Mouse (Mus musculus) spleen, postnatal 10 days (tissue): ENCODE results near the gene Vps33b.

ENCODE experiments used
- DNase-seq, 2 experiments: peaks; one replicate each; pipeline ENCODE4 v3.0.0; 2021 to 2022; ENCODE audit warnings: low spot score in 2 of 2

The Vps33b gene

GRCm38 (mm10) chr7:80267764-80268163, 1.7 kb upstream of the Vps33b start:
- no peak for DNase-seq

GRCm38 (mm10) chr7:80269751-80270255, 354 bp downstream of the Vps33b start:
- DNase-seq, result peak in 1 of 2 experiments; percentile 48

GRCm38 (mm10) chr7:80273456-80273855, 4.0 kb downstream of the Vps33b start:
- no peak for DNase-seq

GRCm38 (mm10) chr7:80276374-80276773, 6.9 kb downstream of the Vps33b start:
- no peak for DNase-seq

- DNase-seq, result no peak
Measured at GRCm38 (mm10) chr7:80280032-80280431, 10.6 kb downstream of the Vps33b start.

- peak in 1 of 2 experiments; percentile 33 for DNase-seq
Measured at GRCm38 (mm10) chr7:80280998-80281397, 11.5 kb downstream of the Vps33b start.

- no peak for DNase-seq
Measured at GRCm38 (mm10) chr7:80281646-80282045, 12.2 kb downstream of the Vps33b start.

- DNase-seq, result no peak
Measured at GRCm38 (mm10) chr7:80283226-80283918, 13.9 kb downstream of the Vps33b start.

GRCm38 (mm10) chr7:80284391-80284790, 14.9 kb downstream of the Vps33b start:
- DNase-seq, result no peak

- DNase-seq, result no peak
Measured at GRCm38 (mm10) chr7:80285725-80286124, 16.3 kb downstream of the Vps33b start.

- DNase-seq, result no peak
Measured at GRCm38 (mm10) chr7:80287736-80288135, 18.3 kb downstream of the Vps33b start.

- DNase-seq, result peak; percentile 98 to 100
Measured at GRCm38 (mm10) chr7:80294062-80294763, 24.8 kb downstream of the Vps33b start, which contains the start of gene Prc1. TSS of gene Prc1 (plus strand) at chr7:80294450.

- peak; percentile 40 to 48 for DNase-seq
Measured at GRCm38 (mm10) chr7:80294764-80295648, 25.6 kb downstream of the Vps33b start.

- DNase-seq, result no peak
Measured at GRCm38 (mm10) chr7:80296462-80296861, 27.0 kb downstream of the Vps33b start.

GRCm38 (mm10) chr7:80297041-80297440, 27.6 kb downstream of the Vps33b start:
- no peak for DNase-seq

GRCm38 (mm10) chr7:80298754-80299153, 29.3 kb downstream of the Vps33b start:
- no peak for DNase-seq

GRCm38 (mm10) chr7:80299568-80299967, 30.1 kb downstream of the Vps33b start:
- DNase-seq, result no peak

GRCm38 (mm10) chr7:80301522-80301921, 32.1 kb downstream of the Vps33b start:
- DNase-seq, result peak in 1 of 2 experiments; percentile 33

GRCm38 (mm10) chr7:80307766-80308165, 38.3 kb downstream of the Vps33b start:
- no peak for DNase-seq

- no peak for DNase-seq
Measured at GRCm38 (mm10) chr7:80310771-80311170, 41.3 kb downstream of the Vps33b start.

GRCm38 (mm10) chr7:80315733-80316132, 46.3 kb downstream of the Vps33b start:
- DNase-seq, result no peak
